Mouse (Mus musculus) C2C12 (cell line): ENCODE results near the gene Trappc3l.

ENCODE experiments used
- CEBPB ChIP-seq: IDR thresholded peaks from one replicate; pipeline ENCODE4 v1.6.1; 2011; ENCODE audit warnings: low read depth, mild to moderate bottlenecking, control low read depth, moderate library complexity
- CTCF ChIP-seq: IDR thresholded peaks from one replicate; pipeline ENCODE4 v1.5.1; 2011; ENCODE audit not compliant: control insufficient read depth, insufficient read depth, insufficient read length
- MAX ChIP-seq: IDR thresholded peaks from one replicate; pipeline ENCODE4 v1.6.1; 2011; ENCODE audit warnings: mild to moderate bottlenecking, control low read depth
- MYOG ChIP-seq: IDR thresholded peaks from one replicate; pipeline ENCODE4 v1.6.1; 2011; ENCODE audit not compliant: control insufficient read depth, insufficient read length; ENCODE audit errors: extremely low read depth

DNA sequence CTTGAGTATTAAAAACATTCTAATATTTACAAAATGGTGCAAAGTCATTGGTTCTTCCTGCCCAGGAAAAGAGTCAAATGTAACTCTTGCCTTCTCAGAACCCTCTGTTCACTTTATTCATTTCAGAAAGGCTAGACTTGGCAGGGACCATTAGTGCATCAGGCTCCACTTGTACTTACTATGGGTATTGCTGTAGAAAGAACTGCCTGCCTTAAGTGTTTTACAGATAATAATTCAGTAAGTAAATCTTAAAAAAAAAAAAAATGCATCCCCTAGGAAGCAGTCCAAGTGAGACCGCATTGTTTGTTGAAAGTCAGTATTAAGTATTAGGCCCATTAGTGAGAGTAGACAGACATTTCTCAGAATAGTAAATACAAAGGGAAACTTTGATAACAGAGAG, 49.1 kb downstream of the Trappc3l start:
- TF ChIP-seq CTCF (no peak), MAX (no peak), MYOG (no peak), CEBPB (no peak)
